Mouse (Mus musculus): ENCODE data around the gene Foxe1.

DNA sequence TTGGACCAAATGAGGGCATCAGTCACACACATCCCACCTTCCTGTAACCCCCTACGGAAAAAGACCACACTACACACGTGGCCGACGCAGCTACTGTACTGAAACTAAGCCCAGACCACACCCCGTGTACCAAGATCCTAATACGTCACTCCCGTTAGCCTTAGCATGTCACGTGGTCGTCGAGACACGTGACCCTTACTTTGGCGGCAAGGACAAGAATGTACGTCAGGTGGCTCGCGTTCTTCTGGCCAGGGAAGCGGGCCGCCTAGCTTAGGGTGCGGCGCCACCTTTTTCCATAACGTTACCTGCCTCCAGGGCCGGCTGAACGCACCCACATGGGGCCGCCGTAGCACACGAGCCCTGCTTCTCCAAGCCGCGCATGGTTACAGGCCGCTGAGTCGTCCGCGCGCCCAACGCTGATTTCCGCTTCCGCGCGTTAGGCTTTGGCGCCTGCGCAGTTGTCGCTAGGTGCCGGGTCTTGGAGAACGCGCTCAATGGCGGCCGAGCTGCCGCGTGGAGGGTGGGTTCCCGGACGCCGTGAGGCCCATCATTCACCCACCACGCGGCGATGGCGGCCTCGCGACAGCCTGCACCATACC lies 45.7 kb downstream of the Foxe1 start, which contains the start of gene Trmo:
- TF ChIP-seq CTCF (IDR thresholded peaks at IDR 0.05; ENCODE audit: borderline replicate concordance, control insufficient read depth, extremely low read depth, insufficient read depth, low read length, poor library complexity) (peak; percentile 62; the same call in 1 of the 2 replicates), POLR2A (IDR thresholded peaks at IDR 0.05; ENCODE audit: control insufficient read depth, extremely low read depth, insufficient read depth, low read length, poor library complexity) (peak; percentile 97)

All from thymus, adult 2 months (tissue).